Mouse (Mus musculus) ES-Bruce4 (cell line): Measurements from ENCODE around the gene Alox5ap.

ENCODE experiments used
- CTCF ChIP-seq: IDR thresholded peaks from one replicate; pipeline ENCODE4 v1.8.1; 2011; ENCODE audit warnings: low read depth, low read length
- EP300 ChIP-seq: IDR thresholded peaks from 2 replicates; pipeline ENCODE4 v1.6.1; 2011; ENCODE audit warnings: low read depth, low read length; ENCODE audit not compliant: insufficient read depth
- POLR2A ChIP-seq: IDR thresholded peaks from one replicate; pipeline ENCODE4 v1.8.1; 2011; ENCODE audit warnings: low read length; ENCODE audit not compliant: insufficient read depth

DNA sequence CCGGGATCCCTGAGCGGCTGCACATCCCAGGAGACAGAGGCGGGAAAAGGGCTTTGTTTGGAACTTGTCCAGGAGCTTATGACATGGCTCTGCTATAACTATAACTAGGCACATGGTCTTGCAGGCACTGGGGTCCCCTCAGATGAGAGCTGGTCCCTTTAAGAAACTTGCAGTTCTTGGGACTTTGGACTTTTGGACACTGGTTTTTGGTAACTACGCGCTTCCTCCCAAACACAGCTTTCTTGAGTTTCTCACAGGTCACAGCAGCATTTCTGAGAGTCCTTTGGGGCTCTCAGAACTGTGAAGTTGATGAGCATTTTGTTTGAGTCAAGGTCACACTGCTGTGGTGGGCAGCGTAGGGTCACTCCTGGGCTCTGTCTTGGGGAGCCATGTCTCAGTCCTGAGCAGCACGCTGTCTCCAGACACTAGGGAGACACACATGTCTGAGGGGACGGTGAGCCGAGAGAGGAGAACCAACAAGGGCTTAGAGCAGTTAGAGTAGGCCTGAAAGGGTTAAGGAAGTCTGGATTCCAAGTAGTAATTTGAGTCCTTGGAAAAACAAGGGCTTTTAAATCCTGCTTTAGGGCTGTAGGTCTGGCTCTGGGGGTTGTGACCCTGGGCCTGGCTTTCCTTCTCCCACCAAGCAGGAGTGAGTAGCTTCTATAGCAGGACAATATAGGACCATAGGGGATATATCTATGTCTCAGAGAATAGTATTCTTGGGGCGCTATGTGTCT is 67.0 kb downstream of the Alox5ap start:
- no peak for TF ChIP-seq POLR2A
- no peak for TF ChIP-seq CTCF
- no peak for TF ChIP-seq EP300
